Mouse (Mus musculus): Measurements from ENCODE around the gene Fkbp14. TPM values are rescaled to one million over a fixed set of nuclear protein-coding genes. Genes with fewer than 3 reads are reported as not detected.

Fkbp14 gene
- not detected for polyA plus RNA-seq (2017; shearing (Covaris generic))

DNA sequence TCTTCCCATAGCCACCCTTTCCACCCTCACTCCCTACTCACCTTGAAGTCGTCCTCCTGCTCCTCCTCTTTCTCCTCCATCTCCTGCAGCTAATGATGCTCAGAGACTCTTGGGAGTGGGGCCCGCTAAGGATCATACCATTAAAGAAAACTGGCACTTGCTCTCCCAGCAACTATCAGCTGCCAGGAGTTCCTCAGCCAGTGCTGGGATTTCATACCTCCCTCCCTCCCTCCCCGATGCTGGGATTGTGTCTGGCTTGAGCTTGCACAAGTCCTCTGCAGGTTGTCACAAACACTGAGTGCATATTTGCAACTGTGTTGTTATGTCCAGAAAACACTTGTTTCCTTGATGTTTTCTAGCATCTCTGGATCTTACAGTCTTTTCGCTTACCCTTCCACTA, at the start of gene Fkbp14:
TSS of gene Fkbp14 (minus strand) at position 101 of the 400 bp plus-strand sequence.

DNA sequence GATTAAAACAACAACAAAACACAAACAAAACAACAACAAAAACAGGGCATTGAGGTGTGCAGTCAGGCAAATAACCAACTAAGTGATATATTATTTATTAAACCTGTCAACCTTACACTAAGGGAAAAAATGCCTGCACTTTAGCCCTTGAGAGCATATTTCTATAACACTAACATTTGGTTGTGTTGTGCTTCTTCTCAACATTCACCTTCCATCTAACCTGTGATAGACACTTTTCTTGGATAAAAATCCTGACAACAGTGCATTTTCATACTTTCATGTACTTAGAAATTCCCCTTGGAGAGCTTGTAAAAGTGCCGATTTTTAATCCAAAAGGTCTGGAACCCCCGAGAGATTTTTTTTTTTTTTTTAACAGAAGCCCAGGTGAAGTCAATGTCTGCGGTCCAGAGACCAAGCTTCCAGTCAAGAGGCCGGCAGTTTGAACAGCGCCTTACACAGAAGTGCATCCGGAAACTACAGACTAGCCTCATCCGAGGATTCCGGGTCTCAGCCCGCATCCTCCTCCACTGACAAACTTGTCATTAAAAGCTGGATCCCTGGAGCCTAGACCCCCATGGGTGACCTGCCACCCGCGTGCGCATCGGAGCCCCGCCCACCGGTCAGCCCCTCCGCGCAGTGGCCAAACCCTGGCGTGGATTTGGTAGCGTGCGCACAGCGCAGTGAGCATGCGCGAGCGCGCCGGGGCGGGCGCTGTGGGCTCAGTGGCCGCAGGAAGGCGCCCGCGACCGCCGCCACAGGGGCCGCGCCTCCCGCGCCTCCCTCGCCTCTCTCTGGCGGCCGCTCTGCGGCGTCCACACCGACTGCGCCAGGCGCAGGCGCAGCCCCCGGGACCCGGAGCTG, 2.4 kb downstream of the Fkbp14 start, which contains the start of gene Plekha8:
TSS of gene Plekha8 (plus strand) at position 643 of the 861 bp plus-strand sequence.

DNA sequence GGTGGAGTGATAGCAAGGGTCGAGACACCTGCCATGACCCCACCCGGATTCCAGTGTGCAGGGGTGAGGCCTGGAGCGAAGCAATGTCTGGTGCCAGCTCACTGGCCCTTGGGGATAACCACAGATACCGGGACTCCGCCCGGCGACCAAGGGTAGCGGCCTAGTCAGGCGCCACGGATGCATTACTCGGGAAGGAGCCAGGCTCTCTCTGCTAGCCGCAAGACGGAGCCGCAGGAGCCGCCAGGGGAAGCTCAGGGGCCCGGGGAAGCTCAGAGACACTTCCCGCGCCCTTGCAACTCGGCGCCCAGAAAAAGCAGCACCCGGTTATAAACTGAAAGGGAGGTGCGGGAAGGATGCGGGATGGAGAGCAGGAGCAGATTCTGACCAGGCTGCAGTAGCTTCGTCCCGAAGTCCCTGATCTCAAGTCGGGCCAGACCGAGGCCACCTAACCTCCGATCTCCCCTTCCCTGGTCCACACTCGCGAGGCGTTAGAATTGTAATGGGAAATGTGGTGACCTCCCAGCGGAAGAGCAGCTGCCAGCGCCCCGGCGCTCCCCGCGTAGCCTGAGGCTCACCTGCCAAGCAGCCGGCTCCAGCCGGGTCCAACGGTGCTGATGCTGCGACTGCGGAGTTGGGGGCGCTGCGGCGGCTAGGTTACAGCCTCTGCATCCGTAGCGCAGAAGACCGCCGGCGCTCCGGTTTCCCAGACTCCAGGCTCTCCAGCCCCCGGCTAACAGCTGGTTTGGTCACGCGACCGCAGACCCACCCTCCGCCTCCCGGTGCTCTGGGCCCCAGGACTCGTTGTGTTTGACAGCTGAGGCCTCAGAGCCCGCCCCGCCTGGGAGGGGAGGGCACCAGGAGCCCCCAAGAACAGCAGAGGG, 31.2 kb downstream of the Fkbp14 start, which contains the start of gene Scrn1:
TSS of gene Scrn1 (minus strand) at position 825 of the 881 bp plus-strand sequence.

Other genes with a start within 250 kb of the Fkbp14 start
- gene Wipf3, start 167.7 kb downstream of the Fkbp14 start, polyA plus RNA-seq (2017; shearing (Covaris generic)): 0.11 TPM
- gene Scrn1, start 30.8 kb downstream of the Fkbp14 start, polyA plus RNA-seq (2017; shearing (Covaris generic)): not detected
- 1.7 TPM for gene Plekha8, start 2.2 kb downstream of the Fkbp14 start, polyA plus RNA-seq (2017; shearing (Covaris generic))
- 37.7 TPM for gene Mturn, start 84.3 kb upstream of the Fkbp14 start, polyA plus RNA-seq (2017; shearing (Covaris generic))
- gene Znrf2, start 219.6 kb upstream of the Fkbp14 start, polyA plus RNA-seq (2017; shearing (Covaris generic)): 14.7 TPM